ENCODE assay signal across 8 mouse cellular contexts in genomic region chr8:71495039-71495438, GRCm38 (mm10). TPM values are rescaled to one million over a fixed set of nuclear protein-coding genes. Genes with fewer than 3 reads are reported as not detected.
DNase-seq lines count a peak whose midpoint lies in the region; ATAC-seq and TF ChIP-seq lines count a peak whose summit lies in the region.

No protein-coding gene starts in this region.

- no peaks in the 10 kb centered on the region for H3K9me3 ChIP-seq in forebrain, embryonic 10.5 days
- no peaks in the 10 kb centered on the region for H3K9me3 ChIP-seq in heart, embryonic 15.5 days (replicated peaks)
- no peaks in the 10 kb centered on the region for H3K9me3 ChIP-seq in liver, embryonic 14.5 days (ENCODE audit: control insufficient read depth, low read length)
- no peaks in the 10 kb centered on the region for H3K9me3 ChIP-seq in neural tube, embryonic 12.5 days
- H3K9me3 ChIP-seq in stomach, embryonic 16.5 days (replicated peaks; ENCODE audit: control insufficient read depth, low read length) = no peaks in the 10 kb centered on the region

- peak overlapping the region; percentile 40; the same call in 1 of the 2 replicates for H3K27ac ChIP-seq in forebrain, embryonic 10.5 days
- peak overlapping the region; percentile 71 for H3K27ac ChIP-seq in heart, embryonic 15.5 days
- H3K27ac ChIP-seq in liver, embryonic 14.5 days = no peak overlapping the region
- no peak overlapping the region for H3K27ac ChIP-seq in neural tube, embryonic 12.5 days
- H3K27ac ChIP-seq in stomach, embryonic 16.5 days (ENCODE audit: low read length) = peak overlapping the region; percentile 38; the same call in 1 of the 2 replicates

- peak overlapping the region; percentile 18; the same call in 1 of the 2 replicates for H3K4me3 ChIP-seq in forebrain, embryonic 10.5 days
- H3K4me3 ChIP-seq in heart, embryonic 15.5 days = 0 out of 2 replicates have a peak overlapping the region, but pooled peaks have one; percentile 23
- no peak overlapping the region for H3K4me3 ChIP-seq in liver, embryonic 14.5 days (ENCODE audit: insufficient read depth in 1 of 2, low read depth in 2 of 2, low read length in 2 of 2)
- no peak overlapping the region for H3K4me3 ChIP-seq in neural tube, embryonic 12.5 days
- no peak overlapping the region for H3K4me3 ChIP-seq in stomach, embryonic 16.5 days (replicated peaks; ENCODE audit: low read length)

- DNase-seq in c-Kit-positive CD71-positive TER-119-negative erythroid progenitor cells, embryonic 14.5 days (ENCODE audit: low read depth) = peak; percentile 67
- peak; percentile 76 for DNase-seq in forebrain, embryonic 10.5 days (ENCODE audit: extremely low spot score, low spot score)
- peak; percentile 95 for DNase-seq in kidney, postnatal 10 days
- peak in 2 of 3 experiments; percentile 46 to 59 for DNase-seq in liver, embryonic 14.5 days (ENCODE audit: low read depth in 3 of 3, low spot score in 3 of 3)

- H3K36me3 ChIP-seq in forebrain, embryonic 10.5 days (replicated peaks) = peaks cover 58% of the 10 kb centered on the region
- peaks cover 24% of the 10 kb centered on the region for H3K36me3 ChIP-seq in heart, embryonic 15.5 days
- no peaks in the 10 kb centered on the region; the same call in 1 of the 2 replicates for H3K36me3 ChIP-seq in liver, embryonic 14.5 days (replicated peaks; ENCODE audit: control insufficient read depth, insufficient read depth, low read depth)
- H3K36me3 ChIP-seq in neural tube, embryonic 12.5 days = peaks cover 25% of the 10 kb centered on the region
- peaks cover 13% of the 10 kb centered on the region; the same call in 1 of the 2 replicates for H3K36me3 ChIP-seq in stomach, embryonic 16.5 days (ENCODE audit: control insufficient read depth, insufficient read depth, low read length)

- peak overlapping the region; percentile 55 for H3K4me2 ChIP-seq in heart, embryonic 15.5 days
- no peak overlapping the region for H3K4me2 ChIP-seq in liver, embryonic 14.5 days (ENCODE audit: low read depth)
- H3K4me2 ChIP-seq in neural tube, embryonic 12.5 days (replicated peaks) = peak overlapping the region; percentile 32
- 0 out of 2 replicates have a peak overlapping the region, but pooled peaks have one; percentile 31 for H3K4me2 ChIP-seq in stomach, embryonic 16.5 days (ENCODE audit: low read depth, low read length)

- peak; percentile 57 for ATAC-seq in CD4-positive, CD25-positive, alpha-beta regulatory T cell, adult 4 months
- ATAC-seq in heart, embryonic 15.5 days (replicated peaks; ENCODE audit: insufficient number of reproducible peaks, insufficient read depth, low FRiP score, low read depth) = peak; percentile 61
- peak; percentile 38; the same call in 1 of the 2 replicates for ATAC-seq in liver, embryonic 14.5 days (ENCODE audit: insufficient read depth)
- ATAC-seq in neural tube, embryonic 12.5 days (ENCODE audit: low FRiP score, low read depth) = peak; percentile 67
- ATAC-seq in stomach, embryonic 16.5 days (ENCODE audit: insufficient read depth, low FRiP score) = peak; percentile 39

- TF ChIP-seq EP300 in liver, embryonic 14.5 days (IDR thresholded peaks at IDR 0.05; ENCODE audit: low read depth) = no peak

- no peak overlapping the region for H3K9ac ChIP-seq in heart, embryonic 15.5 days
- no peak overlapping the region for H3K9ac ChIP-seq in liver, embryonic 14.5 days (replicated peaks)
- no peak overlapping the region for H3K9ac ChIP-seq in neural tube, embryonic 12.5 days
- H3K9ac ChIP-seq in stomach, embryonic 16.5 days (ENCODE audit: low read length) = no peak overlapping the region

- TF ChIP-seq CTCF in liver, embryonic 14.5 days (IDR thresholded peaks at IDR 0.05; ENCODE audit: low read depth) = peak; percentile 89

- WGBS in forebrain, embryonic 10.5 days = 35% methylated on average over 16 of the region's 16 CpGs
- WGBS in heart, embryonic 15.5 days = 17% methylated on average over 16 of the region's 16 CpGs
- WGBS in liver, embryonic 14.5 days (ENCODE audit: insufficient replicate concordance) = 27% methylated on average over 16 of the region's 16 CpGs
- WGBS in neural tube, embryonic 12.5 days = 21% methylated on average over 16 of the region's 16 CpGs
- WGBS in stomach, embryonic 16.5 days = 24% methylated on average over 16 of the region's 16 CpGs

- H3K4me1 ChIP-seq in forebrain, embryonic 10.5 days = peaks cover 49% of the 10 kb centered on the region
- H3K4me1 ChIP-seq in heart, embryonic 15.5 days (replicated peaks) = peaks cover 45% of the 10 kb centered on the region
- H3K4me1 ChIP-seq in liver, embryonic 14.5 days (replicated peaks; ENCODE audit: control insufficient read depth in 2 of 2, insufficient read depth in 2 of 2, low read length in 1 of 2) = peaks cover 0 to 2% of the 10 kb centered on the region in 2 experiments; a peak in 1 of 4 replicates
- peaks cover 21% of the 10 kb centered on the region for H3K4me1 ChIP-seq in neural tube, embryonic 12.5 days
- H3K4me1 ChIP-seq in stomach, embryonic 16.5 days (ENCODE audit: control insufficient read depth, insufficient read depth, low read length) = peaks cover 32% of the 10 kb centered on the region

- no peaks in the 10 kb centered on the region for H3K27me3 ChIP-seq in forebrain, embryonic 10.5 days (ENCODE audit: poor library complexity, severe bottlenecking)
- H3K27me3 ChIP-seq in heart, embryonic 15.5 days = no peaks in the 10 kb centered on the region
- H3K27me3 ChIP-seq in liver, embryonic 14.5 days (ENCODE audit: control insufficient read depth, insufficient read depth, low read length) = no peaks in the 10 kb centered on the region
- 0 out of 2 replicates have a peak, but pooled peaks cover 4% of the 10 kb centered on the region for H3K27me3 ChIP-seq in neural tube, embryonic 12.5 days (replicated peaks)
- no peaks in the 10 kb centered on the region for H3K27me3 ChIP-seq in stomach, embryonic 16.5 days (ENCODE audit: control insufficient read depth, insufficient read depth, low read length)

RNA-seq across cellular contexts. Expression of gene Gtpbp3, which starts 7.1 kb away (rescaled TPM):
- polyA plus RNA-seq in CD4-positive, CD25-positive, alpha-beta regulatory T cell, adult 4 months (2017; shearing (Covaris generic)) = 1 to 10 TPM; 2.9 to 3.1 TPM
- polyA plus RNA-seq in forebrain, embryonic 10.5 days (2016; fragmentation: Nextera tagmentation; extraction: Ambion mirVana) = 21.3 and 22.3 TPM in 2 replicates
- 10.5 and 11.8 TPM in 2 replicates for polyA plus RNA-seq in heart, embryonic 15.5 days (2015; fragmentation: Nextera tagmentation; extraction: Ambion mirVana)
- 9.2 and 10.0 TPM in 2 replicates for polyA plus RNA-seq in liver, embryonic 14.5 days (2012; rRNA removed)
- 1.3 and 1.8 TPM in 2 replicates for polyA plus RNA-seq in liver, embryonic 14.5 days (2014; fragmentation: Nextera tagmentation; extraction: Ambion mirVana)
- 13.6 and 16.3 TPM in 2 replicates for polyA plus RNA-seq in neural tube, embryonic 12.5 days (2016; fragmentation: Nextera tagmentation; extraction: Ambion mirVana)
- polyA plus RNA-seq in stomach, embryonic 16.5 days (2015; fragmentation: Nextera tagmentation; extraction: Ambion mirVana) = 11.0 and 14.8 TPM in 2 replicates

RNA-seq across cellular contexts. Expression of gene Ano8, which starts 9.3 kb away (rescaled TPM):
- under 1 TPM in 1 of 2 experiments, not detected in 1; 0.20 TPM for polyA plus RNA-seq in CD4-positive, CD25-positive, alpha-beta regulatory T cell, adult 4 months (2017; shearing (Covaris generic))
- 1.8 TPM in 2 replicates for polyA plus RNA-seq in forebrain, embryonic 10.5 days (2016; fragmentation: Nextera tagmentation; extraction: Ambion mirVana)
- polyA plus RNA-seq in heart, embryonic 15.5 days (2015; fragmentation: Nextera tagmentation; extraction: Ambion mirVana) = 0.81 and 1.9 TPM in 2 replicates
- polyA plus RNA-seq in liver, embryonic 14.5 days (2012; rRNA removed) = 1.4 and 1.7 TPM in 2 replicates
- polyA plus RNA-seq in liver, embryonic 14.5 days (2014; fragmentation: Nextera tagmentation; extraction: Ambion mirVana) = 0.14 and 0.15 TPM in 2 replicates
- polyA plus RNA-seq in neural tube, embryonic 12.5 days (2016; fragmentation: Nextera tagmentation; extraction: Ambion mirVana) = 19.7 and 23.7 TPM in 2 replicates
- 0.26 and 0.27 TPM in 2 replicates for polyA plus RNA-seq in stomach, embryonic 16.5 days (2015; fragmentation: Nextera tagmentation; extraction: Ambion mirVana)

RNA-seq across cellular contexts. Expression of gene Plvap, which starts 16.5 kb away (rescaled TPM):
- not detected for polyA plus RNA-seq in CD4-positive, CD25-positive, alpha-beta regulatory T cell, adult 4 months (2017; shearing (Covaris generic))
- 43.3 and 47.5 TPM in 2 replicates for polyA plus RNA-seq in forebrain, embryonic 10.5 days (2016; fragmentation: Nextera tagmentation; extraction: Ambion mirVana)
- 87.2 and 113 TPM in 2 replicates for polyA plus RNA-seq in heart, embryonic 15.5 days (2015; fragmentation: Nextera tagmentation; extraction: Ambion mirVana)
- polyA plus RNA-seq in liver, embryonic 14.5 days (2012; rRNA removed) = 15.4 and 16.8 TPM in 2 replicates
- 15.9 and 18.4 TPM in 2 replicates for polyA plus RNA-seq in liver, embryonic 14.5 days (2014; fragmentation: Nextera tagmentation; extraction: Ambion mirVana)
- 41.7 and 48.7 TPM in 2 replicates for polyA plus RNA-seq in neural tube, embryonic 12.5 days (2016; fragmentation: Nextera tagmentation; extraction: Ambion mirVana)
- polyA plus RNA-seq in stomach, embryonic 16.5 days (2015; fragmentation: Nextera tagmentation; extraction: Ambion mirVana) = 79.7 and 81.8 TPM in 2 replicates

RNA-seq across cellular contexts. Expression of gene Dda1, which starts 26.0 kb away (rescaled TPM):
- polyA plus RNA-seq in CD4-positive, CD25-positive, alpha-beta regulatory T cell, adult 4 months (2017; shearing (Covaris generic)) = 10 to 100 TPM; 22.5 to 22.7 TPM
- 116 and 122 TPM in 2 replicates for polyA plus RNA-seq in forebrain, embryonic 10.5 days (2016; fragmentation: Nextera tagmentation; extraction: Ambion mirVana)
- polyA plus RNA-seq in heart, embryonic 15.5 days (2015; fragmentation: Nextera tagmentation; extraction: Ambion mirVana) = 68.4 and 84.1 TPM in 2 replicates
- 24.8 and 25.4 TPM in 2 replicates for polyA plus RNA-seq in liver, embryonic 14.5 days (2012; rRNA removed)
- polyA plus RNA-seq in liver, embryonic 14.5 days (2014; fragmentation: Nextera tagmentation; extraction: Ambion mirVana) = 34.4 and 36.9 TPM in 2 replicates
- polyA plus RNA-seq in neural tube, embryonic 12.5 days (2016; fragmentation: Nextera tagmentation; extraction: Ambion mirVana) = 189 and 194 TPM in 2 replicates
- 87.1 and 89.1 TPM in 2 replicates for polyA plus RNA-seq in stomach, embryonic 16.5 days (2015; fragmentation: Nextera tagmentation; extraction: Ambion mirVana)

RNA-seq across cellular contexts. Expression of gene Mrpl34, which starts 30.3 kb away (rescaled TPM):
- 10 to 100 TPM; 65.1 to 82.9 TPM for polyA plus RNA-seq in CD4-positive, CD25-positive, alpha-beta regulatory T cell, adult 4 months (2017; shearing (Covaris generic))
- polyA plus RNA-seq in forebrain, embryonic 10.5 days (2016; fragmentation: Nextera tagmentation; extraction: Ambion mirVana) = 218 and 226 TPM in 2 replicates
- 149 and 188 TPM in 2 replicates for polyA plus RNA-seq in heart, embryonic 15.5 days (2015; fragmentation: Nextera tagmentation; extraction: Ambion mirVana)
- 45.8 and 73.0 TPM in 2 replicates for polyA plus RNA-seq in liver, embryonic 14.5 days (2012; rRNA removed)
- polyA plus RNA-seq in liver, embryonic 14.5 days (2014; fragmentation: Nextera tagmentation; extraction: Ambion mirVana) = 109 and 114 TPM in 2 replicates
- 234 and 246 TPM in 2 replicates for polyA plus RNA-seq in neural tube, embryonic 12.5 days (2016; fragmentation: Nextera tagmentation; extraction: Ambion mirVana)
- polyA plus RNA-seq in stomach, embryonic 16.5 days (2015; fragmentation: Nextera tagmentation; extraction: Ambion mirVana) = 126 and 148 TPM in 2 replicates

Comparison
In these comparisons a context has a peak if more than half of its experiments do, and no peak if none do; other contexts are left out.
1. H3K27ac ChIP-seq: peak in forebrain, embryonic 10.5 days (single experiment), heart, embryonic 15.5 days (single experiment) and stomach, embryonic 16.5 days (single experiment); none in liver, embryonic 14.5 days (single experiment) and neural tube, embryonic 12.5 days (single experiment).
2. H3K4me3 ChIP-seq: peak in forebrain, embryonic 10.5 days (single experiment) and heart, embryonic 15.5 days (single experiment); none in liver, embryonic 14.5 days (0 of 2), neural tube, embryonic 12.5 days (single experiment) and stomach, embryonic 16.5 days (single experiment).
3. RNA of gene Plvap, which starts 16.5 kb away (polyA plus RNA-seq): 87.2 to 113 TPM in heart, embryonic 15.5 days, 79.7 to 81.8 TPM in stomach, embryonic 16.5 days, 41.7 to 48.7 TPM in neural tube, embryonic 12.5 days, 43.3 to 47.5 TPM in forebrain, embryonic 10.5 days and 15.4 to 18.4 TPM in liver, embryonic 14.5 days; not detected in CD4-positive, CD25-positive, alpha-beta regulatory T cell, adult 4 months; every median in the first group is over 10 times any median in the second.
4. Peak in every context shown above with its lines, with median percentiles within 50 percentile points of each other: ATAC-seq and DNase-seq.